Mouse (Mus musculus): ENCODE data around the gene Socs3.

Socs3 gene

DNA sequence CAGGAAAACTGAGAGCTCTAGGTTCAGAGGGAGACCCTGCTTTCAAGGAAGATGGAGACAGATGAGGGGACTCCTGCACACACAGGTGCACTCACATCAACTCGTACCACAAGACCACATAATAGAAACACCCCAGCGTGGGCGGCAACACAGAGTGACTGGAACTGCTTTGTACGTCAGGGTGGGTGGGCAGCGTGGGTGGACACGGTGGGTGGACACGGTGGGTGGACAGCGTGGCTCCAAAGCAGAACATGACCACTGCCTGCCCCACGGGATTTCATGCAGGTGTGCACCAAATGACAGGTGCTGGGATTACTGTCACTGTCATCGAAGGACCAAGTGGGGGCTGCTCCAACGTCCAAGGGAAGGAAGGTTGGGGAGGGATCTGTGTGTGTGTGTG lies 51.3 kb downstream of the Socs3 start:
- DNase-seq: no peak

Measured in cerebellum, adult 9-11 months (tissue).